Mouse (Mus musculus): ENCODE measurements around the gene Zfp30. TPM values are rescaled to one million over a fixed set of nuclear protein-coding genes. Genes with fewer than 3 reads are reported as not detected.
A peak's percentile ranks its signal among the peaks of the same experiment; 100 is the strongest.

The Zfp30 gene
- polyA plus RNA-seq (2015; fragmentation: Nextera tagmentation; extraction: Ambion mirVana), result 1.7 and 1.9 TPM in 2 replicates

GRCm38 (mm10) chr7:29783871-29784551 is at the start of gene Zfp30:
Zfp30 (plus strand) TSS chr7:29783998.
- Histone ChIP-seq H3K4me2 (replicated peaks; ENCODE audit: low read depth) (peak within 1 kb of the TSS; percentile 98), H3K27ac (ENCODE audit: low read depth, low read length) (peak within 1 kb of the TSS; percentile 41), H3K4me1 (replicated peaks; ENCODE audit: control insufficient read depth, insufficient read depth, low read length) (no peaks in the 10 kb centered on the region), H3K4me3 (ENCODE audit: low read depth, low read length) (peak within 1 kb of the TSS; percentile 85), H3K9me3 (ENCODE audit: control insufficient read depth) (no peaks in the 10 kb centered on the region), H3K27me3 (replicated peaks; ENCODE audit: control insufficient read depth, insufficient read depth, low read length) (no peaks in the 10 kb centered on the region), H3K36me3 (ENCODE audit: control insufficient read depth, insufficient read depth) (peaks cover under 1% of the 10 kb centered on the region; the same call in 1 of the 2 replicates), H3K9ac (ENCODE audit: low read depth, low read length) (peak within 1 kb of the TSS; percentile 67)
- TF ChIP-seq CTCF (IDR thresholded peaks at IDR 0.05; ENCODE audit: low read depth), result no peak
- ATAC-seq, result peak; percentile 78
- under 1% methylated on average over 45 of the region's 45 CpGs for WGBS

GRCm38 (mm10) chr7:29742258-29742657 is 41.5 kb upstream of the Zfp30 start:
- H3K36me3 ChIP-seq (ENCODE audit: control insufficient read depth, insufficient read depth), result no peaks in the 10 kb centered on the region
- no peak for ATAC-seq
- no peak overlapping the region for H3K4me2 ChIP-seq (replicated peaks; ENCODE audit: low read depth)
- H3K27me3 ChIP-seq (replicated peaks; ENCODE audit: control insufficient read depth, insufficient read depth, low read length), result no peaks in the 10 kb centered on the region
- no peaks in the 10 kb centered on the region for H3K9me3 ChIP-seq (ENCODE audit: control insufficient read depth)
- WGBS, result 58% methylated on average over 3 of the region's 3 CpGs
- H3K27ac ChIP-seq (ENCODE audit: low read depth, low read length), result no peak overlapping the region
- no peak for TF ChIP-seq CTCF (IDR thresholded peaks at IDR 0.05; ENCODE audit: low read depth)
- H3K9ac ChIP-seq (ENCODE audit: low read depth, low read length), result no peak overlapping the region
- H3K4me1 ChIP-seq (replicated peaks; ENCODE audit: control insufficient read depth, insufficient read depth, low read length), result no peaks in the 10 kb centered on the region
- H3K4me3 ChIP-seq (ENCODE audit: low read depth, low read length), result no peak overlapping the region

GRCm38 (mm10) chr7:29760476-29760875 is 23.3 kb upstream of the Zfp30 start:
- H3K9me3 ChIP-seq (ENCODE audit: control insufficient read depth), result no peaks in the 10 kb centered on the region
- no peak overlapping the region for H3K4me3 ChIP-seq (ENCODE audit: low read depth, low read length)
- no peak overlapping the region for H3K27ac ChIP-seq (ENCODE audit: low read depth, low read length)
- ATAC-seq, result no peak
- H3K36me3 ChIP-seq (ENCODE audit: control insufficient read depth, insufficient read depth), result no peaks in the 10 kb centered on the region
- H3K9ac ChIP-seq (ENCODE audit: low read depth, low read length), result no peak overlapping the region
- WGBS, result 78% methylated on average over 5 of the region's 5 CpGs
- no peak for TF ChIP-seq CTCF (IDR thresholded peaks at IDR 0.05; ENCODE audit: low read depth)
- H3K4me2 ChIP-seq (replicated peaks; ENCODE audit: low read depth), result no peak overlapping the region
- H3K27me3 ChIP-seq (replicated peaks; ENCODE audit: control insufficient read depth, insufficient read depth, low read length), result no peaks in the 10 kb centered on the region
- no peaks in the 10 kb centered on the region for H3K4me1 ChIP-seq (replicated peaks; ENCODE audit: control insufficient read depth, insufficient read depth, low read length)

DNA sequence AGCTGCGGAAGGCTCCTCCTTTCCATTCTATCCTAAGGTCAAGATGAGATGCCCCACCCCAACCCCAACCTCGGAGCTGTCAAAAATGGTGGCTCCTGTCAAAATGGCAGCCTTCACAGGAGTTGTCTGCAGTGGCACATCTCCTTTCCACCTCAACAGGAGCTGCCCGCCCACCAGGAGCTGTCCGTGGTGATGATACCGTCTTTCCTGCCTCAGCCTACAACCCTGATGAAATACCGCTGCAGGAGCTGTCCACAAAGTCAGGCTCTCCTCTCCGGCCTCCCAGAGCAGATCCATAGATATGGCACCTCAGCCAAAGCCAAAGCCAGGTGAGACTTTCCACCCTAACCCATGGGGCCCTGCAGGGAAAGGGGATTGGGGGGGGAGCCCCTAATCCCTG is 19.1 kb upstream of the Zfp30 start:
- H3K4me1 ChIP-seq (replicated peaks; ENCODE audit: control insufficient read depth, insufficient read depth, low read length), result 0 out of 2 replicates have a peak, but pooled peaks cover 4% of the 10 kb centered on the region
- no peaks in the 10 kb centered on the region for H3K27me3 ChIP-seq (replicated peaks; ENCODE audit: control insufficient read depth, insufficient read depth, low read length)
- H3K4me3 ChIP-seq (ENCODE audit: low read depth, low read length), result no peak overlapping the region
- H3K27ac ChIP-seq (ENCODE audit: low read depth, low read length), result no peak overlapping the region
- ATAC-seq, result no peak
- no peak overlapping the region for H3K9ac ChIP-seq (ENCODE audit: low read depth, low read length)
- no peak overlapping the region for H3K4me2 ChIP-seq (replicated peaks; ENCODE audit: low read depth)
- H3K36me3 ChIP-seq (ENCODE audit: control insufficient read depth, insufficient read depth), result no peaks in the 10 kb centered on the region
- WGBS, result 78% methylated on average over 7 of the region's 7 CpGs
- no peaks in the 10 kb centered on the region for H3K9me3 ChIP-seq (ENCODE audit: control insufficient read depth)
- TF ChIP-seq CTCF (IDR thresholded peaks at IDR 0.05; ENCODE audit: low read depth), result no peak

DNA sequence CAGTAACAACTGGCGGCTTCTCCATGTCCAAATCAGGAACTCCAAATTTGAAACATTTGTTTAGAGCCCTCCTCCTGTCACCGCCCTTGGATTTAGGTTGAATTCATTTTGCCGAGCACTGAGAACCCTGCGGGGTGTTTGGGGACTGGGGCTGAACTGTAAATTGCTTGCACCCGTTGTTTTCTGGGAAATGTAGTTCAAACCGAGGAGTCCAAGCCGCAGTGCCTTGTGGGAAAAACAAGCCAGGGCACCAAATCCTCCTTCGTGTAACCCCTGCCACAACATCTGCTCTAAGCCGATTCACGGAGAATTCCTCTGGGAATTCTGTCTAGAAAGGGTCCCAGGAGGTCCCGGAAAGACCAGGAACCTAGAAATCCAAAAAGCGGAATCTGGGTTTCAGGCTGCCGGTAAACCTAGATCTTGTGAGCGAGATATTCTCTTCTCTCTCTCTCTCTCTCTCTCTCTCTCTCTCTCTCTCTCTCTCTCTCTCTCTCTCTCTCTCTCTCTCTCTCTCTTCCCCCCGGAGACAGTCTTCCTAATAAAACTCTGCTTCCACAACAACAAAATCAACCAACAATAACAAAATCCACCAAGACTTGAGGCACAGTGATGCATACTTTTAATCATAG is 16.6 kb upstream of the Zfp30 start:
- H3K4me3 ChIP-seq (ENCODE audit: low read depth, low read length), result peak overlapping the region; percentile 85
- 0 out of 2 replicates have a peak, but pooled peaks cover 5% of the 10 kb centered on the region for H3K4me1 ChIP-seq (replicated peaks; ENCODE audit: control insufficient read depth, insufficient read depth, low read length)
- peak overlapping the region; percentile 81 for H3K4me2 ChIP-seq (replicated peaks; ENCODE audit: low read depth)
- no peak overlapping the region; the same call in 1 of the 2 replicates for H3K27ac ChIP-seq (ENCODE audit: low read depth, low read length)
- under 1% methylated on average over 15 of the region's 15 CpGs for WGBS
- no peaks in the 10 kb centered on the region for H3K27me3 ChIP-seq (replicated peaks; ENCODE audit: control insufficient read depth, insufficient read depth, low read length)
- H3K9ac ChIP-seq (ENCODE audit: low read depth, low read length), result peak overlapping the region; percentile 31; the same call in 1 of the 2 replicates
- TF ChIP-seq CTCF (IDR thresholded peaks at IDR 0.05; ENCODE audit: low read depth), result no peak
- H3K36me3 ChIP-seq (ENCODE audit: control insufficient read depth, insufficient read depth), result no peaks in the 10 kb centered on the region; the same call in 1 of the 2 replicates
- ATAC-seq, result peak; percentile 34; the same call in 1 of the 2 replicates
- no peaks in the 10 kb centered on the region for H3K9me3 ChIP-seq (ENCODE audit: control insufficient read depth)

DNA sequence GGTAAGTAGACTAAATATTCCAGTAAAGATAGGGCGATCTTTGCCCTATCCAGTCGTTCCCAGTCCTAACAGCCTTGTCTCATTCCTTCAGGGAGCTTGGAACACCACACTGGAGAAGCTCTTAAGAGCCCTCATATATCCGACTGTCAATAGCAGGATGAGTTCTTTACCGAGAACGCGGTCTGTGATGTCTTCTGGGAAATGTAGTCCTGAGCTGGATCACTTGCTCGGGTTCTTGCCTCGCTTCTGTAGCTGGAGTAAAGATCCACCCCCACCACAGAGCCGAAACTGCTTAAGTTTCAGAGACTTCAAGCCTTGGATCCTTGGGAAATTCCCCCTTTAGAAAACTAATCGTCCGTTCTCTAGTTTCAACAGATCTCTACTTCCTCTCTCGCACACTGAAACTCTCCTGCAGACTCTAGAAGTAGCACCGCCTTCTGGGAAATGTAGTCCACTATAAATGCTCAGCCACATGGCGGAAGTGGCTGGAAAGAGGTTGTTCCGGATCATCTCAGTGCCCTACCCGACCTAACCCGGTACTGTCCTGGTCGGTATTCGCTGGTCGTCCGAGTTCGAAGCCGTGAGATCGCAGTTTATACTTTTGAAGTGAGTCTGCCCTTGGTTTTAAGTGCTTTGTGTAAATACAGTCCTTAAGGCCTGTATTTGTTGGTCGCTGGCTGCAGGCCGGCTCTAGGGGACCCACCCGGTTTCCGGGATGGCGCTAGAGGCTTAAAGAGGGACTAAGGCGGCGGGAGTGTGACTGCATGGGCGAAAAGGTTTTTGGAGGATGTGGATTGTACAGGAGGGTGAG is 15.5 kb upstream of the Zfp30 start, which contains the start of gene Zfp84:
Gene Zfp84 (plus strand): TSS at position 463 of the 811 bp plus-strand sequence.
- TF ChIP-seq CTCF (IDR thresholded peaks at IDR 0.05; ENCODE audit: low read depth), result peak; percentile 17; the same call in 1 of the 2 replicates
- under 1% methylated on average over 32 of the region's 32 CpGs for WGBS
- ATAC-seq, result peak; percentile 96

More for the DNA sequence above, 15.5 kb upstream of the Zfp30 start, which contains the start of gene Zfp84:
- Histone ChIP-seq H3K4me3 (ENCODE audit: low read depth, low read length) (peak within 1 kb of the TSS; percentile 85), H3K9me3 (ENCODE audit: control insufficient read depth) (no peaks in the 10 kb centered on the region), H3K9ac (ENCODE audit: low read depth, low read length) (peak within 1 kb of the TSS; percentile 71), H3K27me3 (replicated peaks; ENCODE audit: control insufficient read depth, insufficient read depth, low read length) (no peaks in the 10 kb centered on the region), H3K4me2 (replicated peaks; ENCODE audit: low read depth) (peak within 1 kb of the TSS; percentile 81), H3K36me3 (ENCODE audit: control insufficient read depth, insufficient read depth) (peaks cover 2% of the 10 kb centered on the region; the same call in 1 of the 2 replicates), H3K27ac (ENCODE audit: low read depth, low read length) (peak within 1 kb of the TSS; percentile 75), H3K4me1 (replicated peaks; ENCODE audit: control insufficient read depth, insufficient read depth, low read length) (0 out of 2 replicates have a peak, but pooled peaks cover 5% of the 10 kb centered on the region)

All from intestine, postnatal 0 days (tissue).